Mouse (Mus musculus) neural tube, embryonic 10.5 days (tissue): ENCODE results near the gene 6430628N08Rik.

Source experiments
- DNase-seq: peaks from one replicate; pipeline ENCODE4 v3.0.0-alpha.2; 2017; ENCODE audit warnings: low spot score; ENCODE audit errors: extremely low spot score

The 6430628N08Rik gene

GRCm38 (mm10) chr4:115885846-115886245, 4.6 kb upstream of the 6430628N08Rik start:
- no peak for DNase-seq

- no peak for DNase-seq
Measured at GRCm38 (mm10) chr4:115886875-115887274, 3.6 kb upstream of the 6430628N08Rik start.

- DNase-seq: no peak
Measured at GRCm38 (mm10) chr4:115890066-115890465, 399 bp upstream of the 6430628N08Rik start.

- no peak for DNase-seq
Measured at GRCm38 (mm10) chr4:115894281-115894680, 3.8 kb downstream of the 6430628N08Rik start.

GRCm38 (mm10) chr4:115897901-115898631, 7.6 kb downstream of the 6430628N08Rik start:
- peak; percentile 70 for DNase-seq

- peak; percentile 77 for DNase-seq
Measured at GRCm38 (mm10) chr4:115902816-115903215, 12.4 kb downstream of the 6430628N08Rik start.

- DNase-seq: peak; percentile 21
Measured at GRCm38 (mm10) chr4:115904375-115904774, 13.9 kb downstream of the 6430628N08Rik start.

GRCm38 (mm10) chr4:115905701-115906100, 15.2 kb downstream of the 6430628N08Rik start:
- peak; percentile 17 for DNase-seq

- DNase-seq: no peak
Measured at GRCm38 (mm10) chr4:115906791-115907190, 16.3 kb downstream of the 6430628N08Rik start.

GRCm38 (mm10) chr4:115907994-115908393, 17.5 kb downstream of the 6430628N08Rik start:
- DNase-seq: no peak

GRCm38 (mm10) chr4:115908641-115909040, 18.2 kb downstream of the 6430628N08Rik start:
- DNase-seq: no peak

GRCm38 (mm10) chr4:115911586-115911985, 21.1 kb downstream of the 6430628N08Rik start:
- no peak for DNase-seq

GRCm38 (mm10) chr4:115919911-115920310, 29.4 kb downstream of the 6430628N08Rik start:
- DNase-seq: no peak

GRCm38 (mm10) chr4:115922688-115923087, 32.2 kb downstream of the 6430628N08Rik start:
- DNase-seq: no peak

- no peak for DNase-seq
Measured at GRCm38 (mm10) chr4:115923262-115923880, 32.9 kb downstream of the 6430628N08Rik start.

- DNase-seq: no peak
Measured at GRCm38 (mm10) chr4:115927637-115928036, 37.2 kb downstream of the 6430628N08Rik start.

GRCm38 (mm10) chr4:115931556-115932088, 41.2 kb downstream of the 6430628N08Rik start:
- no peak for DNase-seq

- DNase-seq: peak; percentile 77
Measured at GRCm38 (mm10) chr4:115935835-115936581, 45.5 kb downstream of the 6430628N08Rik start.

GRCm38 (mm10) chr4:115936646-115937045, 46.2 kb downstream of the 6430628N08Rik start:
- peak; percentile 62 for DNase-seq

GRCm38 (mm10) chr4:115937061-115937976, 46.9 kb downstream of the 6430628N08Rik start:
- no peak for DNase-seq
